Comparison of ENCODE assay signal across 18 mouse cellular contexts in the genomic region with DNA sequence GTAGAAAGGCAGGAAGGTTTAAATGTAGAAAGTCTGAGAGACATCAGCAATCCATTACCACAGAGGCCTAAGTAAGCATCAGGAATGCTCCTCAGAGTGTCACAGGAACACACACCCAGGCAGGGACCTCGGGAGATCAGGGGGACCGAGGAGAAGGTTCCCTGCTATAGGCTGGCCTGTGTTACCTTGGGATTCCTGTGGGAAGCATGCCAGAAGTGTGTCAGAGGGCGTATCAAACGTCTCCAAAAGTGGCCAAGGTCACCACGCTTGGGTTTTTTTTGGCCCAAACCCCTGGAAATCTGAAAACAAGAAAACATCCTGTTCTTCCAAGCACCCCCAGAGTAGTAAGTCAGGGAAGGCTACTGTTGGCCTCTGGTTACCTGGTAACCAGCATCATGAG. TPM values are rescaled to one million over a fixed set of nuclear protein-coding genes. Genes with fewer than 3 reads are reported as not detected.
DNase-seq lines count a peak whose midpoint lies in the region; TF ChIP-seq lines count a peak whose summit lies in the region.
"Not testable (repeated sequence)": the region's sequence is repeated elsewhere in the genome, so short reads cannot be mapped to it uniquely, and the experiment has no call there.
"Had no signal": no experiment of that assay in that cellular context is flagged by ENCODE, and none has a peak within 500 bp of the region (broad histone marks: within the 10 kb centered on the region; RNA-seq: fewer than 3 reads in every experiment).

A gene (minus strand): TSS at position 364 of the 400 bp plus-strand sequence.

- H3K27ac ChIP-seq in testis, adult 2 months (ENCODE audit: control insufficient read depth, insufficient read depth, low read depth, low read length): 0 out of 2 replicates have a peak within 1 kb of the TSS, but pooled peaks have one; percentile 8

- not testable (repeated sequence) for TF ChIP-seq POLR2A in testis, adult 2 months (IDR thresholded peaks at IDR 0.05; ENCODE audit: control insufficient read depth, low read depth, low read length)

- peak; percentile 48 for DNase-seq in adrenal gland, adult 2 months
- peak; percentile 54 for DNase-seq in adrenal gland, postnatal 10 days
- peak; percentile 32 for DNase-seq in adrenal gland, postnatal 25 days
- DNase-seq in heart, adult 18-20 months: peak; percentile 13 to 25

- TF ChIP-seq CTCF in testis, adult 2 months (IDR thresholded peaks at IDR 0.05; ENCODE audit: control insufficient read depth, insufficient read depth, insufficient replicate concordance, low read depth, low read length): not testable (repeated sequence)

- not testable (repeated sequence) for H3K27me3 ChIP-seq in testis, adult 2 months (ENCODE audit: control insufficient read depth, insufficient read depth, low read length)

- H3K36me3 ChIP-seq in testis, adult 2 months (ENCODE audit: control insufficient read depth, insufficient read depth, low read length): not testable (repeated sequence)

- peak within 1 kb of the TSS; percentile 82 for H3K4me3 ChIP-seq in testis, adult 2 months (ENCODE audit: control insufficient read depth, low read depth, low read length)

- not testable (repeated sequence) for H3K4me1 ChIP-seq in testis, adult 2 months (ENCODE audit: control insufficient read depth, insufficient read depth, low read length)

RNA-seq across cellular contexts. Expression of the gene that starts here (rescaled TPM):
- total RNA-seq in adrenal gland, adult 2 months (2021): not detected
- not detected in 2 replicates for polyA plus RNA-seq in adrenal gland, adult 2 months (2012; rRNA removed)
- not detected for total RNA-seq in adrenal gland, postnatal 10 days (2021)
- not detected in 2 replicates for total RNA-seq in adrenal gland, postnatal 25 days (2021)
- not detected for total RNA-seq in heart, adult 18-20 months (2021)
- 90.9 and 99.6 TPM in 2 replicates for polyA plus RNA-seq in testis, adult 2 months (2012; rRNA removed)
- total RNA-seq: adrenal gland, adult 18-20 months; ES-E14; forebrain, postnatal 0 days; MEL had no signal
- polyA plus RNA-seq: C2C12; cerebellum, adult 2 months; cortical plate, adult 2 months; embryonic facial prominence, embryonic 10.5 days; embryonic facial prominence, embryonic 12.5 days; embryonic facial prominence, embryonic 14.5 days; forebrain, embryonic 11.5 days; forebrain, embryonic 13.5 days; forebrain, embryonic 15.5 days; forebrain, postnatal 0 days had no signal

Comparison
In these comparisons a context has a peak if more than half of its experiments do, and no peak if none do; other contexts are left out.
1. Peak in every context shown above with its lines: DNase-seq, H3K4me3 ChIP-seq and H3K27ac ChIP-seq.
2. RNA of the gene that starts here (polyA plus RNA-seq): 90.9 to 99.6 TPM in testis, adult 2 months; not detected in adrenal gland, adult 2 months; every median in the first group is over 10 times any median in the second.
3. Peak in DNase-seq in adrenal gland, adult 2 months; RNA of the gene not detected or under 1 TPM.
4. Peak in DNase-seq in adrenal gland, postnatal 10 days; RNA of the gene not detected or under 1 TPM.
5. Peak in DNase-seq in adrenal gland, postnatal 25 days; RNA of the gene not detected or under 1 TPM.
6. Peak in DNase-seq in heart, adult 18-20 months; RNA of the gene not detected or under 1 TPM.